Mouse (Mus musculus) stomach, postnatal 0 days (tissue): ENCODE measurements at regions not wholly inside any gene's neighbourhood (a gene's known extent, or its start where the extent isn't known, plus 50 kb on each side); places are given as distances from the start of the nearest gene placed in this dataset.

Experiments used
- CTCF ChIP-seq: IDR thresholded peaks from 2 replicates; pipeline ENCODE4 v1.5.1; 2016; ENCODE audit warnings: antibody characterized with exemption, low read depth, mild to moderate bottlenecking, moderate library complexity
- EP300 ChIP-seq: optimal IDR thresholded peaks from 2 replicates; pipeline ENCODE3; 2016; ENCODE audit warnings: antibody characterized with exemption

GRCm38 (mm10) chr2:106576746-106577323 lies 116.2 kb upstream of the Mpped2 start:
- TF ChIP-seq CTCF (no peak), EP300 (no peak)
